Mouse (Mus musculus) stomach, postnatal 0 days (tissue): ENCODE measurements at regions not wholly inside any gene's neighbourhood (a gene's known extent, or its start where the extent isn't known, plus 50 kb on each side); places are given as distances from the start of the nearest gene placed in this dataset.

Experiments used
- CTCF ChIP-seq: IDR thresholded peaks from 2 replicates; pipeline ENCODE4 v1.5.1; 2016; ENCODE audit warnings: antibody characterized with exemption, low read depth, mild to moderate bottlenecking, moderate library complexity
- EP300 ChIP-seq: optimal IDR thresholded peaks from 2 replicates; pipeline ENCODE3; 2016; ENCODE audit warnings: antibody characterized with exemption

DNA sequence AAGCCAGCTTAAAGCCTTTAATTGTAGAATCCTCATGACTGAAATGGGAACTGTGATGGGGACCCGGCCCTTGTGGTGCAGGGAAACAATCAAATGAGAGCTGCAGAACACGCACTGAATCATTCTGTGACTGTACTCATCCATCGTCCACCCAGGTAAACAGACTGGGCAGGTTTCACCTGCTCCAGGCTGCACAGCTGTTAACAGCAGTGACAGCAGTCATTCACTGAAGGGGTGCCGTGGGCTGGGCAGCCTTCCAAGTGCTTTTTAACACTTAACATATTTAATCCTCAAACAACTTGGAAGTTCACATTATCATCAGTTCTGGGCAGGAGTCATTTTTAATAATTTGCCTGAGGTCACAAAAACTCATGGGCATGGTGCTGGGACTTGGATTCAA, 208.2 kb downstream of the Foxa2 start:
- TF ChIP-seq CTCF (no peak), EP300 (no peak)
